Mouse (Mus musculus) lung, postnatal 0 days (tissue): ENCODE data around the gene Kdm6a.

Experiments used
- CTCF ChIP-seq: IDR thresholded peaks from 2 replicates; pipeline ENCODE4 v1.5.1; 2016; ENCODE audit warnings: antibody characterized with exemption, mild to moderate bottlenecking
- EP300 ChIP-seq: IDR thresholded peaks from 2 replicates; pipeline ENCODE4 v1.6.1; 2016; ENCODE audit warnings: antibody characterized with exemption, mild to moderate bottlenecking, control low read depth

DNA sequence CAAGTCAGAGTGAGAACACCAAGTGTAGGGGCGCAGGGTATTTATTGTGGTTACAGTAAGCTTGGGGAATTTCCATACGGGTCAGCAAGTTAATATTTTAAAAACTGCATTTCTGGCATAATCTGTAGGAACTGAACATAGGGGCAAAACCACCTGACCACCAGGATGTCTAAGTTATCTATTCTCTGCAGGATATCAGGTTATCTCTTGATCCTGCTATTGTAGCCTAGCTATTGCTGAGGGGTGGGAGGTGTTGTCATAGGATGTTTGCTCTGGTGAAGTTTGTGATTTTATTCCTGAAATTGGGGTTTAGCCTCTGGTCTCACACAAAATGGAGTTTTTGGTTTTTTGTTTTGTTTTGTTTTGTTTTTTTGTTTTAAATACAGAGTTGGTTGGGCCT lies 25.9 kb downstream of the Kdm6a start:
- TF ChIP-seq CTCF (no peak), EP300 (no peak)
